Mouse (Mus musculus) bone marrow, adult 2 months (tissue): ENCODE measurements around the gene Ccdc149.

Source experiments
- CTCF ChIP-seq: fragments of 200-500 bp; IDR thresholded peaks from 2 replicates; pipeline ENCODE4 v1.5.1; 2011; ENCODE audit warnings: low read length, control low read depth; ENCODE audit not compliant: control insufficient read depth, insufficient read depth
- POLR2A ChIP-seq: fragments of 200-500 bp; IDR thresholded peaks from 2 replicates; pipeline ENCODE4 v1.6.1; 2011; ENCODE audit warnings: low read depth, mild to moderate bottlenecking, control low read depth, low read length, borderline replicate concordance; ENCODE audit not compliant: control insufficient read depth

- TF ChIP-seq CTCF (no peak), POLR2A (no peak)
Measured at GRCm38 (mm10) chr5:52362776-52363467, 108.4 kb downstream of the Ccdc149 start.
